Mouse (Mus musculus): Measurements from ENCODE around the gene Mblac2.
"Not testable (repeated sequence)": the region's sequence is repeated elsewhere in the genome, so short reads cannot be mapped to it uniquely, and the experiment has no call there.

Mblac2 gene

DNA sequence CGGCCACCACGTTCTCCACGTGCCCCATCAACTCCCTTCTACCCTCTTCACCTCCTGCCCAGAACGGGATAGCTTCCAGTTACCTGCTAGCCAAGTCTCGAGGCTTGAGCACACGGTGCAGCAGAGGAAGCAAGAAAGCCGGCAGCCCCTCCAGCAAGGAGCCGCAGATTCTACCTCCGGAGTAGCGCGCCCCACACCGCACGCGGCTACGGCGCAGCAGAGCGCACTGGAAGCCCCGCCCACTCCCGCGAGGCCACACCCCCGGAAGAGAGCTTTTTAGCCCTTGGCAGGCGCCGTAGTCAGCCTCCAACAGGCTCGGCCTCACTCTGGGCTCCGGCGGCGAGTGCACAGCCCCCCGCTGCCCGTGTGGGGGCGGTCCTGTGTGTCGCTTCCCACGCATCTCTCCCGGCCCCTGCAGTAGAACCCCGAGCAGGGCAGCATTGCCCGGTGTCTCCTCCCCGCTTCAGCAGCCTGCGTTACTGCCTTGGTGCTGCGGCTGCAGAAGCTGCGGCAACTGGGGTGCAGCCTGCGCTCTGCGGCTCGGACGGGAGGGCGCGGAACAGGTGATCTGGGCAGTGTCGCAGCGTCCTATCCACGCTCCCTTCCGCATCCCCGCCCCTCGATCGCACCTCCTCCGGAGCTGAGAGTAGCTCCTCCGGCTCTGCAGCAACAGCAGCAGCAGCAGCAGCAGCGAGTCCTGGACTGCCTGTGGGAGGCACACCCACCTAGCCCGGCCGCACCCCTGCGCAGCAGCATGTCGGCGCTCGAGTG lies at the start of gene Mblac2, which contains the start of gene Polr3g:
Gene Mblac2 (plus strand): TSS at position 567 of the 771 bp plus-strand sequence.
Gene Polr3g (minus strand): TSS at position 239 of the 771 bp plus-strand sequence.
- peak; percentile 97 for DNase-seq (ENCODE audit: low read depth in 2 of 2, low spot score in 2 of 2)

DNA sequence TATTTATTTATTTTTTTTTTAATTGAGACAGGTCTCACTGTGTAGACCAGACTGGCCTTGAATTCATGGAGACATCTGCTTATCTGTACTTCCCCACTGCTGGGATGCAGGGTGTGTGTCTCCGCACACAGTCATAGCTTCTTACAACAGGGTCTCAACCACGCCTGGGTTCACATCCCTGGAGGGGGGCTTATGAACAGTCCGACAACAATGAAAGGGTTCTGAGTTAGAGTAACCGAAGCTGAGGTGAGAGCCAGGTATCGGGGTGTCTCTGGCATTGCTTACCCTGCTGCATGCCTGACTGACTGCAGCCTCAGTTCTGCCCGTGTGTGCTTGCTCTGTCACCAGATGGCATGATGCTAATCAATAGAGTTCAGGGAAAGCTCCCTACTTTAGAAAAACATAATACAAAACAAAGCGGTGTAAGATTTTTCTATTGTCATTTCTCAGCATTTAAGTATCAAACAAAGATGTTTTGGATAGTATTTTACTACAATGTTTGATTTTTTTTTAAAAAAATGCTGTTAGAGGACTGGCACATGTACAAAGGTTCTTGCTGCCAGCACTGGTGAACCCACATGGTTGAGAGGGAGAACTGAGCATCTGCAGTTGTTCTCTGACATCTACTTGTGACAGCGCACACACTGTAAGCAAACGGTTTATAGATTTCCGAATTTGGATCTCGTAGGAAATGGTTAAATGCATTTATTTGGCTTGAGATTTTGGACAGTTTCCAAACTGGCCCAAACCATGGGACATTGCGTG lies 47.4 kb upstream of the Mblac2 start:
- no peak for DNase-seq (ENCODE audit: low read depth in 2 of 2, low spot score in 2 of 2)

DNA sequence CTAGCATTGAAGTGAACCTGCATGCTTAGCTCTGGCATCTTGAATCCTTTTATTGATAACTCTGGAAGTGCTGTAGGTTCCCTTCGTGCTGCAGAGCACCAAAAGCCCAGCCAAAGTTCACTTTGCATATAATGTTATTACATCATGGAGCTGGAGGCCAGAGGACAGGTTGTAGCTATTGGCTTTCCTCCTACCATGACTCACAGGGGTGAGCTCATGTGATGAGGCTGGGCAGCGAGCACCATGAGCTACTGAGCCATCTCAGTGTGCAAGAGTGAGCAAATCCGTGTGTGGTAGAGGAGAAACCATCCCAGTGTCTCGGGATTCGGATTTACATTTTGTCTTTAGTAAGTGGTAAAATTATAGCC lies 46.8 kb upstream of the Mblac2 start:
- DNase-seq (ENCODE audit: low read depth in 2 of 2, low spot score in 2 of 2), result no peak

DNA sequence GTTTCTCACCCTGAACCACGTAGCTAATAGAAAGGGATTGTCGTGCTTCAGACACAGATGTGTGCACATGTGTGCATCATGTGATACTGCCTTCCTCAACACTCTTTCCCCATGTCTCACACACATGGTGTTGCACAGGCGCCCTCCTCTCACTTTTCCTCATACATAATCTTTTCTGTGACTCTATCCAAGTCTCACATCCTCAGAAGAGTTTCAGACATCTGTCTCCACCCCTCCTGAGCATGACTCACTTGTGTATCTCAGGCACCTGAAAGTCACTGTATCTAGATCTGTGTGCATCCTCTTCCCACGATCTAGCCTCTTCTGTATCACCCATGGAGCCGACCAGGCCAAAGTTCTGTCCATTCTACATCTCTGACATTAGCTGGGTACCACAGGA lies 43.4 kb upstream of the Mblac2 start:
- no peak for DNase-seq (ENCODE audit: low read depth in 2 of 2, low spot score in 2 of 2)

DNA sequence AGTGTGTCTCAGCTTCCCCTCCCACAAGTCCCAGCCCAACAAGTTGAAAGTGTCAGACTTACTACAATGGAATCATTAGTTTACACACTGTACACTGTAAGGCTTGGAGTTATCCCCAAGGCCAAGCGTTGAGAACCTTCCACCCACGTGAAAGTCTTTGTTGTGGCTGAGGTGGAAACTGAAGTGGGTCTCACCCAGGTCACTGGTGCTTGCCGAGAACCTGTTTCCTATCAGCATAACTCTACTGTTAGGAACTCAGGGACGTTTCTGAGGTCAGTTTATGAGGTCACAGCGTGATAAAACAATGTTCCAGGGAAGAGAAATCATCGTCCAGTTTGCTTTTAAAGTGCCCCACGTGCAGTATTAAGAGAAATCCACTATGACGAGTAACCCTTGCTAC lies 35.8 kb upstream of the Mblac2 start:
- DNase-seq (ENCODE audit: low read depth in 2 of 2, low spot score in 2 of 2), result no peak

DNA sequence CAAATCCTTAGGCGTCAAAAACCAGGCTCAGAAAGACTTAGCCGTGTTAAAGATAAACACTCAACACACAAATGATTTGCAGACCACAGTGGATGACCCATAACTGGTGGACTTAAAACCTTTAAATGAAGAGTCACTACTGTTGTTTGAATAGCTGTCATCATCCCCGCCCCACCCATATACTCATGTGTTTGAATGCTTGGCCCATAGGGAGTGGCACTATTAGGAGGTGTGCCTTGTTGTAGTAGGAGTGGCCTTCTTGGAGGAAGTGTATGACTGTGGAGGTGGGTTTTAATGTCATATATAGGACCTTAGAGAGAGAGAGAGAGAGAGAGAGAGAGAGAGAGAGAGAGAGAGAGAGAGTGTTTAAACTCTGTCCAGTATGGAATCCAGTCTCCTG lies 28.0 kb upstream of the Mblac2 start:
- no peak for DNase-seq (ENCODE audit: low read depth in 2 of 2, low spot score in 2 of 2)

DNA sequence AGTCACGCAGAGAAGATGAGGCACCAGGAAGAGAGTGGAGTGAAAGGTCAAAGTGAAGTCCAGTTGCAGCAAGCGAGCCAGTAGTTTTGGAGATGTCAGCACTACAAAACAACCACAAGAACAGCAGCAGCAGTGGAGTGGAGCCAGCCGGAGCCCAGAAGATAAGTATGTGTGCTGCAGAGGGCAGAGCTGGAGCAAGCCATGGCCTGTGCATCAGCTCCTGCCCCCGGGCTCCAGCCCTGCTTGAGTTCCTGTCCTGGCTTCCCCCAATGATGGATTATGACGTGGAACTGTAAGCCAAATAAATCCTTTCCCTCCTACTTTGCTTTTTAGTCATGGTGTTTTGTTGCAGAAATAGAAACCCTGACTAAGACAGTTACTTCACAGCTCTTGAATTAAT lies 26.9 kb upstream of the Mblac2 start:
- DNase-seq (ENCODE audit: low read depth in 2 of 2, low spot score in 2 of 2), result no peak

DNA sequence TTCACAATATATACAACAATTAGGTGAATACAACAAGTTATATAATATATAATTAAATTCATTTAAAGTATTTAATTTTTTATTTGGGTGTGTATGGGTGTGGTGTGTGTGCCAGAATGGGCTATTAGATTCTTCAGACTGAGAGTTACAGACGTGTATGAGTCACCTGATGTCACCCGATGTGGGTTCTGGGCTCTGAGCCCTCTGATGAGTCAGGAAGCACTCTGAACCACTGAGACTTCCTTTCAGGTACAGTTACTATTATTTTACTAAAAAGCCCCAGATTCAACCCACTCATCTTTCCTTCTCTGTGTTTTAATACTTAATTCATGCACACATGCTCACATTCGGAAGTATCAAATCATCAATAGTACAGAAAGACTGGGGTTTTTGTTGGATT lies 26.3 kb upstream of the Mblac2 start:
- no peak for DNase-seq (ENCODE audit: low read depth in 2 of 2, low spot score in 2 of 2)

DNA sequence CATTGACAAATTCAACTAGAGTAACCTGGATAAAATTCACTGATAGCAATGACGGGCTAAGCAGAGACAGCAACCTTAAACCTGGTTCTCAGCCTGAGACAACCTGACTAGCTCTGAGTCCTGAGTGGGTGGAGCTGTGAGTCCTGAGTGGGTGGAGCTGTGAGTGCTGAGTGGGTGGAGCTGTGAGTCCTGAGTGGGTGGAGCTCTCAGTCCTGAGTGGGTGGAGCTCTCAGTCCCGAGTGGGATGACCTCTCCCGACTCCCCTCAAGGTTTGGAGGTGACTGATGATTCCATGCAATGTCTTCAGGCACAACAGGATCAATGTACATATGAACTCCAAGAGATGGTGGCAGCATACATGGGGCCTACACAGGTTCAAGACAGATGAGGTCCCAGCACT lies 21.6 kb upstream of the Mblac2 start:
- DNase-seq (ENCODE audit: low read depth in 2 of 2, low spot score in 2 of 2), result no peak

DNA sequence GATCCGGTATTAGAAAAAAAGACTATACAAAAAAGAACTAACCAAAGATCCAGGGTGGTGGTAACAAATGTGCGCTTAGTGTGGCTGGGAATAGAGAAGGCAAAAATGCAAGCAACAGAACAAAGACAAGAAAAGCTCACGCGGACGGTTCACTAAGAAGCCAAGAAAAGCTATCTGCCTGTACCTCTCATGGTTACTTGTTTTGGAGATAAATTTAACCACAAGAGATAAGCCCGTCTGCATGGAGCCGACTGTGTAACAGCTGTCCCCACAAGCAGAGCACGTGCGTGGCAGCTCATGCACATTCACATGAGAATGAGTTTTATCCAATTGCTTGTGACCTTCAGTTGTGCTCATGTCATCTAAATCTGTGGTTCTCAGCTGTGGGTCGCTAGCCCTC lies 20.7 kb upstream of the Mblac2 start:
- no peak for DNase-seq (ENCODE audit: low read depth in 2 of 2, low spot score in 2 of 2)

DNA sequence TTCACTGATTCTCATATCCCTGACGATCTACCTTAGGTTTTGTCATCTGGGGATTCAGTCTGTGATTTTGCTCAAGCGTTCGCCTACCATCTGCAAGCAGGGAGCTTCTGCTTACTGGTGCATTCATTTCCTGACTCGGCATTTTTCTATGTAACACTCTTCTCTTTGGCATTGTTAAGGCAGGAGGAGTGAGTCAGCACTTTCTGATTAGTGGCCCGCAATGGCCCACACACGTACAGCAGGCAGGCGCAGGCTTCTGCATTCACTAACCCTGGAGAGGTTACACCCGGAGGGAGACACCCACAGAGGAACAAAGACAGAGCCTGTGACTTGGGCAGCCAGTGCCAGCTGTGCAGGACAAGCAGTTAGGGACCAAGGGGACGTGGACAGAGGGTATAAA lies 19.5 kb upstream of the Mblac2 start:
- DNase-seq (ENCODE audit: low read depth in 2 of 2, low spot score in 2 of 2), result no peak

DNA sequence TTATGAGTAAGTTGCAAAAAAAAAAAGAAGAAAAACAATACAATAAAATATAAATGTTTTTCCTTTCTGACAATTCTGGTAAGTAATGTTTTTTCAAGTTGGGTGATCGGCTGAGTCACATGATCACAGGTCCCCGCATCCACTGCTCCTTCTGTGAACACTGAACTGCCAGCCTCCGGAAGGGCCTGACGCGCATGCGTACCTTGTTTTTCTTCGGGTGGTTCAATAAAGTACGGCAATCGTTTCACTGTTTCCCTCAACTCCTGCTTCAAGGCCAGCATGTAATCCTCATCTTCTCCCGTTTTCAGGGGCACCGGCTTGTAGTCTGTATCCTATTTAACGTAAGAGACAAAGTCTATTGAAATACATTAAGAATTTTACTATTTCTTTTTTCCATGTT lies 16.7 kb upstream of the Mblac2 start:
- no peak for DNase-seq (ENCODE audit: low read depth in 2 of 2, low spot score in 2 of 2)

DNA sequence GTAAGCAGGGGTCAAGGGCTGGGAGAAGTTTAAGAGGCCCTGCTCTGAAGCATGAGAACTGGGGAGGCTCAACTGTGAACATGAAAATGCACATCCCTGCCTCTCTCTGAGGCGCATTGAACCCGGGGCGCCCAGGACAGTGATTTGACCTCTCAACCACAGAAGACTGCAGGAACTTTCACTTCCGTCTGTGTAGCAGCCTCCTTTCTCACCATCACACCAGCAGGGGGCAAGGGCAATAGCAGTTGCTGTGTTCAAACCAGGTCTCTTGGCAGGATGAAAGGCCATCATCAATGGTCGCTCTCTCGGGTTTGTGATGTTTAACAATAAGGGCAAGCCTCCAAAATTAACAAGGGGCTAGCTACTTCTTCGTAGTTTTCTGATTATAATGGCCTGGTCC lies 8.0 kb upstream of the Mblac2 start:
- no peak for DNase-seq (ENCODE audit: low read depth in 2 of 2, low spot score in 2 of 2)

DNA sequence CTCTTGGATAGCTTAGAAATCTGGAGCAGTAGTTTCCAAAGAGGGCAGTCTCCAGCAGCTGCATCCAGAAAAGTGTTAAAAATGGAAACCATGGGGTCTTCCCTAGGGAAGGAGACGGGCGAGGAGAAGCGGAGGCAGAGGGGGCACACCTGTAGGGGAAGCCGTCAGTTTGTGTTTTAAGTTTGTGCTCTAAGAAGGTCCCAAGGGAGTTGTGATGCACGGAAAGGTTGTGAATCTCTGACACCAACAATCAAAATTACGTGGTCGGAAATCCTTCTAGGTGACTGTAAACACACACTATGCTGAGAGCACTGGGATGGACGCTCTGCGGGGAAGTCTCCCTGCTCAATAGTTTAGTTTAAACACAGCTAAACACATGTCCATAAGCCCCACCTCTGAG lies 7.5 kb upstream of the Mblac2 start:
- DNase-seq (ENCODE audit: low read depth in 2 of 2, low spot score in 2 of 2), result no peak

DNA sequence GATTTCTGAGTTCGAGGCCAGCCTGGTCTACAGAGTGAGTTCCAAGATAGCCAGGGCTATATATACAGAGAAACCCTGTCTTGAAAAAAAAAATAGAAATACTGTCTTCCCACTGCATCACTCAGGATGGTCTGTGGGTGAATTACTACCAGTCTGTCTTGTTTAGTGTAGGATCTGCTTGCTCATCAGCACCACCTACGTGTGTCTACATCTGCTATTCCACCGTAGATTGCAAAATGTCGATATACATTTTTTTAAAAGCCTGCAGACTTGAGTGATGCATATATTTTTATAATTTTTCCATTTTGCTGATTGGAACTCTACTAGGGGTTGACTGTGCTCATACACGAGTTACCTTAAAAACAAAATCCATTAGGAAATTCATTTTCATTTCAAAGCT lies 4.8 kb upstream of the Mblac2 start:
- DNase-seq (ENCODE audit: low read depth in 2 of 2, low spot score in 2 of 2), result no peak

DNA sequence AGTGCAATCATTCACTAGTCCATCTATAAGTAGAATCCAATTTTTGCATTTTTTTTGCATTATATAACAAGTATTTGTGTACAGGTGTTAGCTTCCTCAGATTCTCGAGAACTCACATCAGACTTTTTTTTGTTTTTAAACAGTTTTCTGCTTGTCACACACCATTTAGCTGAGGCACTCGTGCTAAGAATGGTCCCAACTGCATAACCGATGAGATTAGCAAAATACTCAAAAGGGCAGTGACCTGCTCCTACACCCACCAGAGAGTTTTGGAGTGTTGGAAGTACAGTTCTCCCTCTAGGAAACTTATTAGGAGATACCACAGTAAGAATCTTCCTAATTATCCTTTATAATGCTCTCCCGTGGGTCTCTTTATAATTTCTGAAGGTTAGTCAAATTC lies 1.3 kb upstream of the Mblac2 start:
- DNase-seq (ENCODE audit: low read depth in 2 of 2, low spot score in 2 of 2), result no peak

DNA sequence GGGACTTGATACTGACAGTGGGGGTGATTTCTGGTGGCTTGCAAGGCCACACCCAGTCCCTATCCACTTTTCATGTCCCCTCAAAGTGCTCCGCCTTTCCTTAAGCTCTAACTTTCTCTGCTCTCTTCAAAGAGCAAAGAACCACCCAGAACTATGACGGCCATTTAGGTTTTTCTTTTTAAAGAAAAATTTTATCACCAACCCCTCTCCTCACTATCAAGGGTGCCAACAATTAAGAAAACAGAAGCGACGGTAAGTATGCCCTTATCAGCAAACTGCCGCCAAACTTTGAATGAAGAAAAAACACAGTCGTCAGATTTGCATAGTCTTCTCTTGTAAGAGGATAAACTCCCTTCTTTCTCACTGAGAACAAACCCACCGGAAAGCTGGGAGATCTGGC lies 875 bp upstream of the Mblac2 start:
- no peak for DNase-seq (ENCODE audit: low read depth in 2 of 2, low spot score in 2 of 2)

DNA sequence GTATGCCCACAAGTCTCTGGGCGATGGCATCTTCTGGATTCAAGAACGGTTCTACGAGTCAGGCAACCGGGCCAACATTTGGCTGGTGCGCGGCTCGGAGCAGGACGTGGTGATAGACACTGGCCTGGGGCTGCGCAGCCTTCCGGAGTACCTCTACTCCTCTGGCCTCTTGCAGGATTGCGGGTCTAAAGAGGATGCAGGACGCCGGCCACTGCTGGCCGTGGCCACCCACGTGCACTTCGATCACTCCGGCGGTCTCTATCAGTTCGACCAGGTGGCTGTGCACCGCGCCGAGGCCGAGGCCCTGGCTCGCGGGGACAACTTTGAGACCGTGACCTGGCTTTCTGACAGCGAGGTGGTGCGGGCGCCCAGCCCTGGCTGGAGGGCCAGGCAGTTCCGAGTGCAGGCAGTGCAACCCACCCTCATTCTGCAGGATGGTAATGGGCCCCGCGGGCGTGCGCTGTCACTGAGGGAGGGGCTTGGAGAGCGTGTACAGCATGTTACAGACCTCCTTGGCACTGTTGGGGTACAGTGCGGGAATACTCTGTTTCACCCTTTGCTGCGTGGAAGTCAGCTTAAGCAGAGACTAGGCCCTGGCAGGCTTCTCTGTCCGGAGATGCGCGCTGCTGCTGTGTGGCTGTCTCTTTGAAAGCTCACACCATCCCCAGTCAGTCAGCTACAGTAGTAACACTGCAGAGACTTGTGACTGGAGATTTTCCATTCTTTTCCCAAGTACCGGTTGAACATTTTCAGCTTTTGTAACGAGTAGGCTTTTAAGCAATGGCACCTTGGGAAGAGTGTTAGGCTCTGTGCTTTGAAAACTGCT lies 618 bp downstream of the Mblac2 start:
- peak; percentile 4 to 22 for DNase-seq (ENCODE audit: low read depth in 2 of 2, low spot score in 2 of 2)

DNA sequence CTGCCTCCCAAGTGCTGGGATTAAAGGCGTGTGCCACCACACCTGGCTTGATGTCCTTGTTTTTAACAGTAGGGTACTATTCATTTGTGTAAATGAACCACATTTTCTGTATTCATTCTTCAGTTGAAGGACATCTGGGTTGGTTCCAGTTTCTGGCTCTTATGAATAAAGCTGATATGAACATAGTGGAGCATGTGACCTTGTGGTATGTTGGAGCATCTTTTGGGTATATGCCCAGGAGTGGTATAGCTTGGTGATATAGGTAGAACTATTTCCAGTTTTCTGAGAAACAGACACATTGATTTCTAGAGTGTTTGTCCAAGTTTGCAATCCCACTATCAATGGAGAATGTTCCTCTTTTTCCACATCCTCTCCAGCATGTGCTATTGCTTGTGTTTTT lies 2.8 kb downstream of the Mblac2 start:
- no peak for DNase-seq (ENCODE audit: low read depth in 2 of 2, low spot score in 2 of 2)

DNA sequence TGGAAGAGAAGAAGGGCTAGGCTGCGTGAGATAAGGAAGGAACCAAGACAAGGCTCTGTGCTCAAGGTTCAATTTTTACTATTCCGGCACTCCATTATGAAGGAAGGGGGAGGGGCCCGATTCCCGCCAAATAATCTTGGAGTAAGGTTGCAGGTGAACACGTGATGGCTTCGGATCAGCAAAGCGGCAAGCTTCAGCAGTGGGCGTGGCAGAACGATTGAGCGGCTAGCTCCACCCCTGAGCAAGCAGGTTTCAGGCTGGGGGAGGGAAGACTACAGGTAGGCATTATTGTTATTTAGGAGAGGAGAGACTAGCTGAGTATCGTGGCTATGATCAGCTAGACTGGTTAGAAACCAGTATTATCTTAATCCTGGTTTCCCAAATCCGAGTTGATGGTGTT lies 17.0 kb downstream of the Mblac2 start:
- not testable (repeated sequence) for DNase-seq (ENCODE audit: low read depth in 2 of 2, low spot score in 2 of 2)

DNA sequence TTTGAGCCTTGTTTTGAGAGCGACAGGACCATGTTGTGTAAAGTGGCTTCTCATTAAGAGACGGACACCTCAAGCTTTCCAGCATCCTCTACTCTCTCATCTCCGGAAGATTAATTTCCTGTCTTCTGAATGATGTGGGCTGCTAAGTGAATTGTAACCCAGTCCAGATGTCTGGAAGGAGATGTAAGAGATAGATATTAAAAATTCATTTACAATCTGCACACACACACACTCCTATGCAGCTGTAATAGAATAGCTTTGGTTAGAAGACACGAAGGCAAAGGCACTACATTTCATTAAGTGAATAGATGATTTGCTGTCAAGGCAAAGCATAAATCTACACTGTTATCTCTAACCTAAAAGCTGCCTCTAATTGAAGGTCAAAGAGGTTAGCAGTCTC lies 18.0 kb downstream of the Mblac2 start:
- DNase-seq (ENCODE audit: low read depth in 2 of 2, low spot score in 2 of 2), result no peak

DNA sequence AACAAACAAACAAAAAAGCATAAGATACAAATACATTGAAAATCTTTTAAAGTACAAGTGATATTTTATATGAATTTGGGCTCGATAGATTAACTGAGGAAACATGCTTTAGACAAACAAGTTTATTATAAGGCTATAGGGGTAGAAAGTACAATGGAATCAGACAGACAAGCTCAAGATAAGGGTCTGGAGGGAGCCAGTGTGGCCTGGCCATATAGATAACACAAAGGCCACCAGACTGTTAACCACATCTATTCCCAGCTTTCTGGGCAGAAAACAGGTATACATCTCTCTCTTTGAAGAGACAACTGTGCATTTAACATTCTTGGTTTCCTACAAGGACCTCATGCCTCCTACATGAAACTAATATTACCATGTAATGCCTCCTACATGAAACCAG lies 19.2 kb downstream of the Mblac2 start:
- DNase-seq (ENCODE audit: low read depth in 2 of 2, low spot score in 2 of 2), result no peak

Data from CD8-positive naive resting alpha-beta T cell, adult 2 months (primary cell).